In genomic region chr11:22636761-22637557, GRCm38 (mm10) we compare ENCODE assay signal across 10 mouse cellular contexts.
DNase-seq lines count a peak whose midpoint lies in the region; ATAC-seq lines count a peak whose summit lies in the region.
"Had no signal": no experiment of that assay in that cellular context is flagged by ENCODE, and none has a peak within 500 bp of the region (broad histone marks: within the 10 kb centered on the region; RNA-seq: fewer than 3 reads in every experiment).

No protein-coding gene starts in this region.

- H3K9ac ChIP-seq in hindbrain, embryonic 13.5 days = no peak overlapping the region
- H3K9ac ChIP-seq in hindbrain, embryonic 12.5 days = no peak overlapping the region
- no peak overlapping the region for H3K9ac ChIP-seq in midbrain, embryonic 13.5 days (replicated peaks)
- H3K9ac ChIP-seq: embryonic facial prominence, embryonic 12.5 days had no signal

- H3K36me3 ChIP-seq in hindbrain, embryonic 13.5 days = no peaks in the 10 kb centered on the region
- H3K36me3 ChIP-seq in hindbrain, embryonic 12.5 days = no peaks in the 10 kb centered on the region
- no peaks in the 10 kb centered on the region for H3K36me3 ChIP-seq in midbrain, embryonic 13.5 days
- H3K36me3 ChIP-seq: embryonic facial prominence, embryonic 12.5 days had no signal

- peak; percentile 66 for DNase-seq in kidney, adult 11 months
- peak; percentile 50 for DNase-seq in lung, postnatal 14 days
- DNase-seq in cerebellum, postnatal 10 days = no peak
- DNase-seq in thymus, postnatal 14 days = no peak
- DNase-seq: gastrocnemius, postnatal 10 days had no signal

- H3K4me1 ChIP-seq in hindbrain, embryonic 13.5 days (replicated peaks) = peaks cover 15% of the 10 kb centered on the region
- H3K4me1 ChIP-seq in hindbrain, embryonic 12.5 days = peaks cover 5% of the 10 kb centered on the region
- peaks cover 19% of the 10 kb centered on the region for H3K4me1 ChIP-seq in brown adipose tissue, adult 24 weeks (ENCODE audit: control insufficient read depth, insufficient read depth, insufficient read length, low read length)
- peaks cover 4% of the 10 kb centered on the region; the same call in 1 of the 2 replicates for H3K4me1 ChIP-seq in midbrain, embryonic 13.5 days (replicated peaks)
- H3K4me1 ChIP-seq: embryonic facial prominence, embryonic 12.5 days had no signal

- H3K27me3 ChIP-seq in hindbrain, embryonic 13.5 days = no peaks in the 10 kb centered on the region
- no peaks in the 10 kb centered on the region for H3K27me3 ChIP-seq in hindbrain, embryonic 12.5 days
- H3K27me3 ChIP-seq in midbrain, embryonic 13.5 days = no peaks in the 10 kb centered on the region
- H3K27me3 ChIP-seq: embryonic facial prominence, embryonic 12.5 days had no signal

- no peak overlapping the region for H3K4me3 ChIP-seq in hindbrain, embryonic 13.5 days
- no peak overlapping the region for H3K4me3 ChIP-seq in hindbrain, embryonic 12.5 days
- no peak overlapping the region for H3K4me3 ChIP-seq in brown adipose tissue, adult 24 weeks (ENCODE audit: insufficient read depth, low read depth, low read length)
- H3K4me3 ChIP-seq in midbrain, embryonic 13.5 days (replicated peaks) = no peak overlapping the region
- H3K4me3 ChIP-seq: embryonic facial prominence, embryonic 12.5 days had no signal

- ATAC-seq in hindbrain, embryonic 13.5 days (ENCODE audit: low FRiP score) = 0 out of 2 replicates have a peak, but pooled peaks have one; percentile 27
- ATAC-seq in hindbrain, embryonic 12.5 days (ENCODE audit: low FRiP score) = no peak
- no peak for ATAC-seq in midbrain, embryonic 13.5 days

- no peaks in the 10 kb centered on the region for H3K9me3 ChIP-seq in hindbrain, embryonic 13.5 days
- no peaks in the 10 kb centered on the region for H3K9me3 ChIP-seq in hindbrain, embryonic 12.5 days (replicated peaks)
- H3K9me3 ChIP-seq in midbrain, embryonic 13.5 days = no peaks in the 10 kb centered on the region
- H3K9me3 ChIP-seq: embryonic facial prominence, embryonic 12.5 days had no signal

- peak overlapping the region; percentile 48; the same call in 1 of the 2 replicates for H3K27ac ChIP-seq in hindbrain, embryonic 13.5 days
- no peak overlapping the region for H3K27ac ChIP-seq in hindbrain, embryonic 12.5 days
- H3K27ac ChIP-seq in brown adipose tissue, adult 24 weeks (replicated peaks; ENCODE audit: low read depth, low read length) = peak overlapping the region; percentile 51
- H3K27ac ChIP-seq in midbrain, embryonic 13.5 days = no peak overlapping the region
- H3K27ac ChIP-seq: embryonic facial prominence, embryonic 12.5 days had no signal

- 76% methylated on average over 9 of the region's 9 CpGs for WGBS in hindbrain, embryonic 13.5 days
- WGBS in hindbrain, embryonic 12.5 days = 79% methylated on average over 9 of the region's 9 CpGs
- WGBS in midbrain, embryonic 13.5 days = 83% methylated on average over 9 of the region's 9 CpGs

- no peak overlapping the region for H3K4me2 ChIP-seq in hindbrain, embryonic 13.5 days
- H3K4me2 ChIP-seq in hindbrain, embryonic 12.5 days (replicated peaks) = no peak overlapping the region
- no peak overlapping the region for H3K4me2 ChIP-seq in midbrain, embryonic 13.5 days (replicated peaks)
- H3K4me2 ChIP-seq: embryonic facial prominence, embryonic 12.5 days had no signal

Comparison
In these comparisons a context has a peak if more than half of its experiments do, and no peak if none do; other contexts are left out.
1. H3K27ac ChIP-seq: peak in hindbrain, embryonic 13.5 days (single experiment) and brown adipose tissue, adult 24 weeks (single experiment); none in hindbrain, embryonic 12.5 days (single experiment) and midbrain, embryonic 13.5 days (single experiment).
2. DNase-seq: peak in kidney, adult 11 months (single experiment) and lung, postnatal 14 days (single experiment); none in cerebellum, postnatal 10 days (0 of 2) and thymus, postnatal 14 days (single experiment).